Mouse (Mus musculus): ENCODE measurements around the gene Agps.

GRCm38 (mm10) chr2:75929786-75930444 is 97.9 kb downstream of the Agps start:
- TF ChIP-seq CTCF (IDR thresholded peaks at IDR 0.05; ENCODE audit: extremely low read depth, insufficient read depth, low read length) = no peak
- TF ChIP-seq POLR2A (IDR thresholded peaks at IDR 0.05; ENCODE audit: extremely low read depth, insufficient read depth, low read length) = no peak

All from cortical plate, adult 2 months (tissue).